Mouse (Mus musculus) liver, postnatal 0 days (tissue): ENCODE data around the gene Ncor2. TPM values are rescaled to one million over a fixed set of nuclear protein-coding genes. Genes with fewer than 3 reads are reported as not detected.

Source experiments
- ATAC-seq: fragments of 200-750 bp; cut with Nextera tagmentation; 2 replicates; pipeline ENCODE4 v1.8.0; 2017; ENCODE audit warnings: mild to moderate bottlenecking, moderate library complexity
- DNase-seq: peaks from one replicate; pipeline ENCODE4 v3.0.0-alpha.2; 2016
- H3K27ac ChIP-seq: fragments of 300-500 bp; sonication (generic); 2 replicates; pipeline ENCODE4 v1.5.1; 2014; ENCODE audit warnings: antibody characterized with exemption, moderate library complexity, mild to moderate bottlenecking, low read depth
- H3K27me3 ChIP-seq: fragments of 300-500 bp; sonication (generic); 2 replicates; pipeline ENCODE4 v1.6.1; 2014; ENCODE audit warnings: low read length, control low read depth, mixed read lengths; ENCODE audit not compliant: insufficient read depth
- H3K36me3 ChIP-seq: fragments of 300-500 bp; sonication (generic); replicated peaks from 2 replicates; pipeline ENCODE4 v1.6.1; 2014; ENCODE audit warnings: mild to moderate bottlenecking, control low read depth, low read length, moderate library complexity, mixed read lengths; ENCODE audit not compliant: insufficient read depth
- H3K4me1 ChIP-seq: fragments of 300-500 bp; sonication (generic); 2 replicates; pipeline ENCODE4 v1.6.1; 2014; ENCODE audit warnings: antibody characterized with exemption, mild to moderate bottlenecking, control low read depth; ENCODE audit not compliant: insufficient read depth
- H3K4me2 ChIP-seq: fragments of 300-500 bp; sonication (generic); 2 replicates; pipeline ENCODE4 v1.6.1; 2014; ENCODE audit warnings: low read depth, mild to moderate bottlenecking, low read length, moderate library complexity, mixed read lengths
- H3K4me3 ChIP-seq: fragments of 300-500 bp; sonication (generic); 2 replicates; pipeline ENCODE4 v1.5.1; 2014; ENCODE audit warnings: low read depth, low read length
- H3K9ac ChIP-seq: fragments of 300-500 bp; sonication (generic); replicated peaks from 2 replicates; pipeline ENCODE4 v1.6.1; 2014; ENCODE audit warnings: mild to moderate bottlenecking, moderate library complexity
- H3K9me3 ChIP-seq: fragments of 300-500 bp; sonication (generic); 2 replicates; pipeline ENCODE4 v1.6.1; 2016; ENCODE audit warnings: mild to moderate bottlenecking, control low read depth, low read length, mixed read lengths
- CTCF ChIP-seq: sonication (generic); IDR thresholded peaks from 2 replicates; pipeline ENCODE4 v1.5.1; 2016; ENCODE audit warnings: antibody characterized with exemption, low read depth
- EP300 ChIP-seq: IDR thresholded peaks from 2 replicates; pipeline ENCODE4 v1.6.1; 2016; ENCODE audit warnings: antibody characterized with exemption, low read depth, mild to moderate bottlenecking
- WGBS: fragments of 180-500 bp; shearing (Covaris S2); extraction: QIAGEN DNeasy Blood & Tissue Kit; methylation state at CpG from one replicate; pipeline ENCODE4 v1.1.7; 2014; ENCODE audit not compliant: insufficient replicate concordance; 5-methylcytosine and 5-hydroxymethylcytosine counted together
- polyA plus RNA-seq: library from polyadenylated mRNA; unstranded; fragments of >200 nt; fragmentation: Nextera tagmentation; extraction: Ambion mirVana; gene quantifications from 2 replicates; pipeline ENCODE4 v1.2.1, GENCODE M21; 2015

Ncor2 gene
- polyA plus RNA-seq, 1 experiment from 2014 or later: 3.1 TPM

- Histone ChIP-seq H3K9ac (no peak overlapping the region), H3K4me3 (no peak overlapping the region), H3K9me3 (no peaks in the 10 kb centered on the region), H3K27me3 (no peaks in the 10 kb centered on the region), H3K27ac (no peak overlapping the region), H3K4me1 (peaks cover 47% of the 10 kb centered on the region), H3K36me3 (no peaks in the 10 kb centered on the region), H3K4me2 (no peak overlapping the region)
- 85% methylated on average over 13 of the region's 13 CpGs for WGBS
- no peak for ATAC-seq
- DNase-seq: no peak
- TF ChIP-seq CTCF (no peak), EP300 (no peak)
Measured at GRCm38 (mm10) chr5:125138841-125139430, 40.1 kb downstream of the Ncor2 start.

- Histone ChIP-seq H3K27ac (no peak overlapping the region), H3K9me3 (no peaks in the 10 kb centered on the region), H3K4me1 (peaks cover 47% of the 10 kb centered on the region), H3K4me3 (no peak overlapping the region), H3K36me3 (no peaks in the 10 kb centered on the region), H3K9ac (no peak overlapping the region), H3K27me3 (no peaks in the 10 kb centered on the region), H3K4me2 (no peak overlapping the region)
- ATAC-seq (no peak), DNase-seq (no peak)
- WGBS: 80% methylated on average over 18 of the region's 18 CpGs
- TF ChIP-seq CTCF (no peak), EP300 (no peak)
Measured at GRCm38 (mm10) chr5:125137672-125138285, 41.2 kb downstream of the Ncor2 start.

DNA sequence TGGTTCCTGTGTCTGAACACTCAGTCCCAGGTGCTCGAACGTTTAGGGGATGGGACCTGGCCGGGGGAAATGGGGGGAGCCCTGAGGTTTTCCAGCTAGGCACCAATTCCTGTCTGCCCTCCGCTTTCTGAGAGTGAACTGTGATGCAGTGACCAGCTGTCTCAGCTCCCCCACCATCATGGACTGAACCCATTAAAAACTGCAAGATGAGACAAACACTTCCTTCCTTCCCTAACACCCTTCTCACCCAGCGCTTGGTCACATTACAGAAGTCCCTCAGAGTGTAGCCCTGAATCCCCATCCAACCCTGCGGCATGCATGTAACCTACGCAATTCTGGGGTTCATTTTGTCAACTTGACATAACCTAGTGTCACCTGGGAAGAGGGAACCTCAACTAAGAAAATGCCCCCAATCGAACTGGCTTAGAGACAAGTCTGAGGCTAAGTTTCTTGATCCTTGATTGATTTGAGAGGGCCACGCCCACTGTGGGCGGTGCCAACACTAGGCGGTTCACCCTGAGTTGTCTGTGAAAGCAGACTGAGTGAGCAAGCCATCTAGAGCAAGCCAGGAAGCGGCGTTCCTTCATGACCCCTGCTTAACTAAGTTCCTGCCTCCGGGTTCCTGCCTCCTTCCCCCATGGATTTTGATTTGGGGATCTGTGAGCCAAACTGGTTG lies 41.9 kb downstream of the Ncor2 start:
- Histone ChIP-seq H3K4me1 (peaks cover 45% of the 10 kb centered on the region), H3K9ac (no peak overlapping the region), H3K27ac (no peak overlapping the region), H3K9me3 (no peaks in the 10 kb centered on the region), H3K36me3 (no peaks in the 10 kb centered on the region), H3K27me3 (no peaks in the 10 kb centered on the region), H3K4me3 (no peak overlapping the region), H3K4me2 (no peak overlapping the region)
- ATAC-seq (no peak), DNase-seq (peak; percentile 52)
- no peak for TF ChIP-seq CTCF
- no peak for TF ChIP-seq EP300
- WGBS: 42% methylated on average over 14 of the region's 14 CpGs

- Histone ChIP-seq H3K27ac (no peak overlapping the region), H3K4me3 (no peak overlapping the region), H3K27me3 (no peaks in the 10 kb centered on the region), H3K4me2 (no peak overlapping the region), H3K9me3 (no peaks in the 10 kb centered on the region), H3K9ac (no peak overlapping the region), H3K4me1 (peaks cover 39% of the 10 kb centered on the region), H3K36me3 (no peaks in the 10 kb centered on the region)
- 56% methylated on average over 5 of the region's 5 CpGs for WGBS
- ATAC-seq (no peak), DNase-seq (no peak)
- TF ChIP-seq EP300: no peak
- TF ChIP-seq CTCF: no peak
Measured at GRCm38 (mm10) chr5:125136296-125136995, 42.6 kb downstream of the Ncor2 start.

DNA sequence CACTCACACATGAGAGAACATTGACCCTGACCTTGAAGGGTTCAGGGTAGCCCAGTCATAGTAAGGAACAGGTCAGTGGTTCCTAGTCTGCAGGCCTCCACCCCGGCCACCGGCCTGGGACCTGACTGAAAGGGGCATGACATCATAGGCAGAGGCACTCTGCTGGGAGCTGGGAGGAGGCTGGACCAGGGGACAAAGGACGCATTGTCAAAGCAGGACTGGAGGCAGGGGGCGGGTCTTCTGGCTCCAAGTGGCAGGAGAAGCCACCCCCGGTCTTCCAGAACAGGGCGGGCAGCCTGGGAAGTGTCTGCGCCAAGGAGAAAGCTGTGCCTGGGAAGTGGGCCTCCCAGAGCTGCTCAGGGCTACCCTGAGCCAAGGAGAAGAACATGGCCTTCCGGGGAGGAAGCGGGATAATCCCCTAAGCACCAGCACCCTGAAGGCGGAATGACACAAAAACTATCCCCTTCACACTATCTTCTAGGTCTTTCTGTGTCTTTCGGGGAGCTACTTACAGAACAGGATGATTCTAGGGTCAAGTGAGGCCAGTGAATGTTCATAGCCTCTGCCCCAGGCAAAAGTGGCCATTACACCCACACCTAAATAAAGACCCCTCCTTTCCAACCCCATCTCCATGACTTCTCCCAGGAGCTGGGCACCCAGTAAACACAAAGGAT lies 44.1 kb downstream of the Ncor2 start:
- Histone ChIP-seq H3K27ac (peak overlapping the region; percentile 0; the same call in 1 of the 2 replicates), H3K9ac (no peak overlapping the region), H3K27me3 (no peaks in the 10 kb centered on the region), H3K4me2 (no peak overlapping the region), H3K4me3 (no peak overlapping the region), H3K36me3 (no peaks in the 10 kb centered on the region), H3K9me3 (no peaks in the 10 kb centered on the region), H3K4me1 (peaks cover 24% of the 10 kb centered on the region)
- DNase-seq (peak; percentile 56), ATAC-seq (peak; percentile 88)
- TF ChIP-seq CTCF (no peak), EP300 (no peak)
- WGBS: 62% methylated on average over 11 of the region's 11 CpGs

DNA sequence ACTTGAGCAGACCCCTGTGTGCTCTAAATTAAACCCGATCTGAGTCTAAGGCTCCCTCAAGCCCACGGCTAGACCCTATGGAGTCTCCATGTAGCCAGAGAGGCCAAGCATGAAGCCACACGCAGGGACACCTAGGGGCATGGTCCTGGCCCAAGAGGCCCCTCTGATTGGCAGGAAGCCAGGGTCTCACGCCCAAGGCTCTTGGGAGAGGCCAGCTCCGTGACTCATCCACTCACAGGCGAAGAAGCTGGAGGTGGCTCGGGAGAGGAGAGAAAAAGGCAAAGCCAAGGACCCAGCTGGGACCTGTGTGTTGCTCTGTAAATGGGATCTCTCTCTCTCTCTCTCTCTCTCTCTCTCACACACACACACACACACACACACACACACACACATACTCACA lies 44.6 kb downstream of the Ncor2 start:
- H3K27me3 ChIP-seq: no peaks in the 10 kb centered on the region
- 60% methylated on average over 7 of the region's 7 CpGs for WGBS
- H3K4me2 ChIP-seq: no peak overlapping the region
- no peak overlapping the region for H3K4me3 ChIP-seq
- no peak overlapping the region for H3K9ac ChIP-seq
- ATAC-seq (no peak; the same call in 1 of the 2 replicates), DNase-seq (no peak)
- 0 out of 2 replicates have a peak overlapping the region, but pooled peaks have one; percentile 55 for H3K27ac ChIP-seq
- TF ChIP-seq EP300 (no peak), CTCF (no peak)
- H3K4me1 ChIP-seq: peaks cover 23% of the 10 kb centered on the region
- H3K9me3 ChIP-seq: no peaks in the 10 kb centered on the region
- H3K36me3 ChIP-seq: no peaks in the 10 kb centered on the region
